Mouse (Mus musculus) left cerebral cortex, postnatal 14 days (tissue): ENCODE measurements at regions not wholly inside any gene's neighbourhood (a gene's known extent, or its start where the extent isn't known, plus 50 kb on each side); places are given as distances from the start of the nearest gene placed in this dataset.

Experiments used
- DNase-seq, 2 experiments: peaks; one replicate each; pipeline ENCODE4 v3.0.0; 2021 to 2022; ENCODE audit warnings: low spot score in 2 of 2, mixed read lengths in 1 of 2
- intact Hi-C: fragments of 180-260 bp; cut with DNase I; formaldehyde crosslinking; loops from one replicate; pipeline ENCODE4 v1.15.1; 2025

GRCm38 (mm10) chr9:116311364-116311763 lies 136.2 kb upstream of the Tgfbr2 start:
- intact Hi-C loops: no loop called here
- DNase-seq: no peak

GRCm38 (mm10) chr9:116301602-116302001 lies 126.4 kb upstream of the Tgfbr2 start:
- no peak for DNase-seq

GRCm38 (mm10) chr9:116298791-116299190 lies 123.6 kb upstream of the Tgfbr2 start:
- intact Hi-C loops: no loop called here
- DNase-seq: no peak

More at GRCm38 (mm10) chr9:116301602-116302001, 126.4 kb upstream of the Tgfbr2 start:
- intact Hi-C loops: no loop called here

- intact Hi-C loops: no loop called here
- no peak for DNase-seq
Observed at GRCm38 (mm10) chr9:116296349-116296748, 121.2 kb upstream of the Tgfbr2 start.

- intact Hi-C loops: no loop called here
- DNase-seq: no peak
Observed at GRCm38 (mm10) chr9:116294073-116294472, 118.9 kb upstream of the Tgfbr2 start.

- no peak for DNase-seq
- intact Hi-C loops: no loop called here
Observed at GRCm38 (mm10) chr9:116293110-116293509, 118.0 kb upstream of the Tgfbr2 start.

- intact Hi-C loops: no loop called here
- DNase-seq: no peak
Observed at GRCm38 (mm10) chr9:116291624-116292023, 116.5 kb upstream of the Tgfbr2 start.

GRCm38 (mm10) chr9:116290896-116291295 lies 115.7 kb upstream of the Tgfbr2 start:
- intact Hi-C loops: no loop called here
- DNase-seq: no peak

GRCm38 (mm10) chr9:116285691-116286431 lies 110.7 kb upstream of the Tgfbr2 start:
- DNase-seq: no peak
- intact Hi-C loops: no loop called here

- intact Hi-C loops: no loop called here
- no peak for DNase-seq
Observed at GRCm38 (mm10) chr9:116283790-116284526, 108.8 kb upstream of the Tgfbr2 start.

- intact Hi-C loops: no loop called here
- no peak for DNase-seq
Observed at GRCm38 (mm10) chr9:116281654-116282053, 106.5 kb upstream of the Tgfbr2 start.

GRCm38 (mm10) chr9:116280146-116280545 lies 105.0 kb upstream of the Tgfbr2 start:
- intact Hi-C loops: no loop called here

GRCm38 (mm10) chr9:116278862-116279261 lies 103.7 kb upstream of the Tgfbr2 start:
- intact Hi-C loops: no loop called here
- DNase-seq: no peak

More at GRCm38 (mm10) chr9:116280146-116280545, 105.0 kb upstream of the Tgfbr2 start:
- DNase-seq: no peak

GRCm38 (mm10) chr9:116277736-116278135 lies 102.6 kb upstream of the Tgfbr2 start:
- no peak for DNase-seq
- intact Hi-C loops: no loop called here

- intact Hi-C loops: no loop called here
- DNase-seq: no peak
Observed at GRCm38 (mm10) chr9:116276141-116276540, 101.0 kb upstream of the Tgfbr2 start.

- DNase-seq: no peak
- intact Hi-C loops: no loop called here
Observed at GRCm38 (mm10) chr9:116272446-116272845, 97.3 kb upstream of the Tgfbr2 start.

- DNase-seq: no peak
- intact Hi-C loops: no loop called here
Observed at GRCm38 (mm10) chr9:116270417-116270828, 95.3 kb upstream of the Tgfbr2 start.

- DNase-seq: no peak
- intact Hi-C loops: no loop called here
Observed at GRCm38 (mm10) chr9:116267411-116267810, 92.3 kb upstream of the Tgfbr2 start.

GRCm38 (mm10) chr9:116263833-116264232 lies 88.7 kb upstream of the Tgfbr2 start:
- intact Hi-C loops: no loop called here
- no peak for DNase-seq

- no peak for DNase-seq
- intact Hi-C loops: no loop called here
Observed at GRCm38 (mm10) chr9:116259569-116259968, 84.4 kb upstream of the Tgfbr2 start.

GRCm38 (mm10) chr9:116253546-116253945 lies 78.4 kb upstream of the Tgfbr2 start:
- intact Hi-C loops: no loop called here
- DNase-seq: no peak
